Mouse (Mus musculus) kidney, adult 10 weeks (tissue): Measurements from ENCODE around the gene Unc119. TPM values are rescaled to one million over a fixed set of nuclear protein-coding genes. Genes with fewer than 3 reads are reported as not detected.

Source experiments
- polyA plus RNA-seq: library from polyadenylated mRNA; stranded (reverse); fragments of 350-450 nt; fragmentation: Illumina TruSeq; extraction: RNeasy Lipid Tissue Mini Kit (QIAGEN cat#74804); gene quantifications from one replicate; pipeline ENCODE4 v1.2.3, GENCODE M21; 2014; ENCODE audit warnings: low read depth, low replicate concordance

The Unc119 gene
- polyA plus RNA-seq: 0.49 TPM

DNA sequence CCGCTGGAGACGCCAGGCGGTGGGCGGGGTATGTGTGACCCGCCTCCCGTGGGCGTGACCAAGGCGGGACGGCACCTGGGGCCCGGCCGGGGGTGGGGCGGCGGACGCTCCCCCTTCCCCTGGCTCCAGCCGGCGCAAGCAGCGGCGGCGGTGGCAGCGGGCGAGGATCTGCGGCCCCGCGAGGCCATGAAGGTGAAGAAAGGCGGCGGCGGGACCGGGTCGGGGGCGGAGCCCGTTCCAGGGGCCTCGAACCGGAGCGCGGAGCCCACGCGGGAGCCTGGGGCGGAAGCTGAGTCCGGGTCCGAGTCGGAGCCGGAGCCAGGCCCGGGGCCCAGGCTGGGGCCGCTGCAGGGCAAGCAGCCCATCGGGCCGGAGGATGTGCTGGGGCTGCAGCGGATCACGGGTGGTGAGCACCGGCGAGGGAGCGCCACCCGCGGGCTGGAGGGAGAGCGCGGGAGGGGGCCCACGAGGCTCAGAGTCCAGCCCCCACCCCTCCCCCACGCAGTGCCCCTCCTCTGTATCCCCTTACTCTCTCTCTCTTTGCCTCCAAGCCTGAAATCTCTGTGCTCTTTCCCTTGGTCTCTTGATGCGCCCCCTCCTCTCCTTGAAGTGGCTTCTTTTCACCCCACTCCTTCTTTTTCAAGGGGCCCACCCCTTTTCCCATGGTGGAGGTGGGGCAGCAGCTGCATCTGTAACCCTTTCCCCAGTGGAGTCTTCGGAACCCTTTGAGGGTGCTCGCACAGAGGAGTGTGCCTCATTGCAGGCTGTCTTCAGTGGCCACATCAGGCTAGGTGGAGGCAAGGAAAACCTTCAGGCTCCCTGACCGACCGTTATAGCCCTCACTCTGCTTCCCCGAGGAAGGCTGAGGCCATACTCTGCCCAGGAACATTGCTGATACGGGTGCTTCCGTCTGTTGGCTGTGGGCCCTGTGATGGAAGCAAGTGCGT lies at the start of gene Unc119:
Gene Unc119, plus strand, starts transcription at position 102 of the 947 bp plus-strand sequence.

DNA sequence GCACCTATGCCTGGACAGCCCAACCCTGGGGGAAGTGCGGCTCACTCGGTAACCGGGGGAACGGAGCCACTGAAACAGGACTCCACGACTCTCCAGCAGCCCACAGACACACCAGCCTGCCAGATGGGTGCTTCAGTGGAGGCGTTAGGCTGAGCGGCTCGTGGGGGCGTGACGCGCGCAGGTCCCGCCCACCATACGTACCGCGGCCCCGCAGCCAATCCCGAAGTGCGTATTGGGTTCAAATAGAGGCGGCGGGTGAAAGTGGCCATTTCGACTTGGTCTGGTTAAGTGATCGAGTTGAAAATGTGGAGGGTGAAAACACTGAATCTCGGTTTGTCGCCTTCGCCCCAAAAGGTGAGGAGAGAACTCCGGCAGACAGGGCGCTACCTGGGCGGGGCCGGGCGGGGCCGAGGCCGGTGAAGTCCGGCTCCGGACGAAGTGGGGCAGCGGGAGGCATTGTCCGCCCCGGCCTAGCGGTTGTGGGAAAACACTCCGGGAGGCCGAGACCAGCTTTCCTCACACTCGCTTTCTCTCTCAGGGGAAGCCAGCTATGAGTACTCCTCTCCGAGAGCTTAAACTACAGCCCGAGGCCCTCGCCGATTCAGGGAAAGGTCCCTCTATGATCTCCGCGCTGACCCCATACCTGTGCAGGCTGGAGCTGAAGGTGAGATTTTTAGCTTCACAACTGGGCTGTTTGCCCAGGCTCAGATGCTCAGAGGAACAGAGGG lies 41.8 kb upstream of the Unc119 start, which contains the start of gene Spag5:
Gene Spag5, plus strand, starts transcription at position 173 of the 728 bp plus-strand sequence.

DNA sequence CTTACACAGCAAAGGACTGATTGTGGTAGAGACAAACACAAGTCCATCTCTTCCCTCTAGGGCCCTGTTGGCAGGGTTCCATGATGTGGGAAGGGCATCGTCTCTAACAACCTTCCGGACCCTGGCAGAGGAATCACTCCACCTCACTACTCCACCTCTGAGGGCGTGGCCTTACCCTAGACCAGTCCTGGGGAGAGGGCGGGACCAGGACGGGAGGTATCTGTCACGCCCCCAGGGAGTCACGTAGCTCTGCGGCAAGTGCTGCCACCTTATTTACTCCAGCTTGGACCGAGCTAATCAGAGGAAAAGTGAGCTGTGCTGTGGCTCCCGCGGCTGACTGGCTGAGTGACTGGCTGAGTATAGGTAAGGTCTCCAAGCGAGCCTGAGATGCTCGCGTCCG lies 20.4 kb upstream of the Unc119 start, which contains the start of gene Aldoc:
Gene Aldoc, plus strand, starts transcription at position 109 of the 400 bp plus-strand sequence.

DNA sequence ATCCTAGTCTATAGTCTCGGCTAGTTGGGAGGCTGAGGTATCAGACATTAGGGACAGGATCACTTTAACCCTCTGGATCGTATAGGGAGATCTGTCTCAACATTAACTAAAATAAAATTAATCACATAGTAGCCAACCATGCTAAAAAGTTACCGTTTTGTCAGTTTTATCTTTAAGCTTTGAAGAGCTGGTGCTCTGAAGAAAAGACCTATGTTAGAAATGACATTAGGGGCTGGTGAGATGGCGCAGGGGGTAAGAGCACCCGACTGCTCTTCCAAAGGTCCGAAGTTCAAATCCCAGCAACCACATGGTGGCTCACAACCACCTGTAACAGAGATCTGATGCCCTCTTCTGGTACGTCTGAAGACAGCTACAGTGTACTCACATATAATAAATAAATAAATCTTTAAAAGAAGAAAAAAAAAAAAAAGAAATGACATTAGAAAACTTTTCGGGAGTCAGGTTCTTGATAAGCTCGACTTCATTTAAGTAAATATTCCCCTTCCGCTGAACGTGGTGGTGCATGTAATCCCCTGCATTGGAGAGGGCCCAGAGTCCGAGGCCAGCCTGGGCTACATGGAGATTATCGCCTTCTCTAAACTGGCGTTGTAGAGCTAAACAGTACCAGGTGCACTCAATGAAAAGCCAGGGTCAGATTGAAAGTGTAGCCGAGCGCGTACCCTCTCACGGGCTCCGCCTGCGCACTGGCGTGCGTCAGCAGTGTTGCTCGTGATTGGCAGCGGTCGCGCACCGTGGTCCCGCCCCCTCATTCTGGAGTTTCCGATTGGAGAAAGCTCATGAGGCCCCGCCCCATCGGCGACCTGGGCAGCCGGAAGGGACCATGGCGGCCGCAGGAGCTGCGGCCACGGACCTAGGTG lies 15.4 kb upstream of the Unc119 start, which contains the start of gene Pigs:
Gene Pigs, plus strand, starts transcription at position 782 of the 878 bp plus-strand sequence.

DNA sequence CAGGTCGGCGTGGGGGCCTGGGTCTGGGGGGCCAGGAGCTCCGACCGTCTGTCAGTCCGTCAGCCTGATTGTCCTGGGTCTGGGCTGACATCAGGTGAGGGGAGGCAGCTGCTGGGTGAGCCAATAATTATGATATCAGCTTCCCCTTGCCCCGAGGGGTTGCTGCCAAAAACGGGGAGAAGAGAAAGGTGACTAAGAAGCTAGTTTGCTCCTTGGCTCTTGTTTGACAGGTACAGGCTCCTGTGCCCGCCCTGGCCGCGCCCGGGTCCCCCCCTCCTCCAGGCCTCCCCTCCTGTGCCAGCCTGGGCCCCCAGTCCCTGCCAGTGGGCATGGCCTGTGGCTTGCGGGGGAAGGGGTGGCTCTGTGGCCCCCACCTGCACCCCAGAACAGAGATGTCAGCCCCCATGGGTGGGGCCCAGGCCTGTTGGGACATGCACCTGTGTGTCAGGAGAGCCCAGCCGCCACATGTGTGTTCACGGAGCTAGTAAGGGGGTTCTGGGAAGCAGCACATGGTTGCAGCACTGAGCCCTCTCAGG lies 43.3 kb downstream of the Unc119 start, which contains the start of gene Foxn1:
Gene Foxn1, minus strand, starts transcription at position 51 of the 536 bp plus-strand sequence.

Other genes starting within 250 kb of the Unc119 start
- 6.8 TPM for gene Fam222b, start 248.8 kb upstream of the Unc119 start, polyA plus RNA-seq
- 3.2 TPM for gene Traf4, start 177.9 kb upstream of the Unc119 start, polyA plus RNA-seq
- gene Nek8, start 166.8 kb upstream of the Unc119 start, polyA plus RNA-seq: 4.6 TPM
- 48.9 TPM for gene Tlcd1, start 166.8 kb upstream of the Unc119 start, polyA plus RNA-seq
- gene Rpl23a, start 159.9 kb upstream of the Unc119 start, polyA plus RNA-seq: 600 TPM
- gene Rab34, start 155.1 kb upstream of the Unc119 start, polyA plus RNA-seq: 13.5 TPM
- gene Proca1, start 150.1 kb upstream of the Unc119 start, polyA plus RNA-seq: 6.3 TPM
- gene Sdf2, start 97.7 kb upstream of the Unc119 start, polyA plus RNA-seq: 39.1 TPM
- gene Supt6, start 97.5 kb upstream of the Unc119 start, polyA plus RNA-seq: 12.9 TPM
- 96.7 TPM for gene 2610507B11Rik, start 81.7 kb upstream of the Unc119 start, polyA plus RNA-seq
- 0.20 TPM for gene BC030499, start 52.6 kb upstream of the Unc119 start, polyA plus RNA-seq
- gene Spag5, start 42.0 kb upstream of the Unc119 start, polyA plus RNA-seq: 5.3 TPM
- 13.5 TPM for gene Aldoc, start 20.5 kb upstream of the Unc119 start, polyA plus RNA-seq
- 2.7 TPM for gene Pigs, start 15.1 kb upstream of the Unc119 start, polyA plus RNA-seq
- not detected for gene Foxn1, start 43.1 kb downstream of the Unc119 start, polyA plus RNA-seq
- 7.2 TPM for gene Slc13a2, start 78.7 kb downstream of the Unc119 start, polyA plus RNA-seq
- 1.6 TPM for gene Slc46a1, start 122.2 kb downstream of the Unc119 start, polyA plus RNA-seq
- gene Sarm1, start 154.3 kb downstream of the Unc119 start, polyA plus RNA-seq: not detected
- gene Vtn, start 155.6 kb downstream of the Unc119 start, polyA plus RNA-seq: not detected
- gene Sebox, start 160.0 kb downstream of the Unc119 start, polyA plus RNA-seq: not detected
- gene Tmem199, start 168.7 kb downstream of the Unc119 start, polyA plus RNA-seq: 28.8 TPM
- gene Poldip2, start 168.7 kb downstream of the Unc119 start, polyA plus RNA-seq: 17.7 TPM
- 25.3 TPM for gene Tnfaip1, start 192.8 kb downstream of the Unc119 start, polyA plus RNA-seq
- gene Ift20, start 192.9 kb downstream of the Unc119 start, polyA plus RNA-seq: 26.0 TPM
- gene Tmem97, start 207.3 kb downstream of the Unc119 start, polyA plus RNA-seq: 19.0 TPM